Mouse (Mus musculus): ENCODE data around the gene Xaf1. TPM values are rescaled to one million over a fixed set of nuclear protein-coding genes. Genes with fewer than 3 reads are reported as not detected.

Gene Xaf1
- total and polyA plus RNA-seq, 2 experiments = 7.4 to 17.6 TPM

DNA sequence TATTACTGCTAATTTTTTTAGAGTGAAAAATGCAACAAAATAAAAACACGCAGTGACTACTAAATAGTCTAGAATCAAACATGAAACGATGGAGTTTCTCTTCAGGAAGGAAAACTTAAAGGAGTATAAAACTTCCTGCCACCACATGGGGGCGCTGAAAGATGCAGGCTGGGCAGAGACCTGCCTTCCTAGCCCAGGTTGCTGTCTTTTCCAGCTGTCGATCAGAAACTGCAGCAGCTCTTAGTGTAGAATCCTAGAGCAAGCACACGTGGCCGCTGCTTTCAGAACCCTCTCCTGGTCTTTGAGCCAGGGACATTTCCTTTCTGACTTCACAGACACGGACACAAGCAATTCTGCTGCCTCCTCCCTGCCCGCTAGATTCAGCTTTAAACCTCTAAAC lies 42.5 kb downstream of the Xaf1 start:
- Histone ChIP-seq H3K9ac (ENCODE audit: low read depth, low read length) (no peak overlapping the region), H3K27ac (replicated peaks; ENCODE audit: insufficient read depth, low read depth, low read length) (no peak overlapping the region), H3K79me2 (ENCODE audit: control insufficient read depth, insufficient read depth, low read length) (no peaks in the 10 kb centered on the region), H3K27me3 (ENCODE audit: control insufficient read depth, insufficient read depth, low read length) (no peaks in the 10 kb centered on the region), H3K36me3 (ENCODE audit: control insufficient read depth, insufficient read depth, low read length) (no peaks in the 10 kb centered on the region), H3K4me3 (ENCODE audit: insufficient read depth, low read depth, low read length) (no peak overlapping the region), H3K4me1 (ENCODE audit: control insufficient read depth, insufficient read depth, low read length) (0 out of 2 replicates have a peak, but pooled peaks cover 2% of the 10 kb centered on the region)
- TF ChIP-seq CTCF (IDR thresholded peaks at IDR 0.05; ENCODE audit: low read depth, low read length) = peak; percentile 66
- no peak for TF ChIP-seq POLR2A (IDR thresholded peaks at IDR 0.05; ENCODE audit: extremely low read depth, insufficient read depth, low read length)
- DNase-seq (ENCODE audit: extremely low read depth, low read depth, low spot score) = peak; percentile 22
- 33% methylated on average over 8 of the region's 8 CpGs for WGBS

DNA sequence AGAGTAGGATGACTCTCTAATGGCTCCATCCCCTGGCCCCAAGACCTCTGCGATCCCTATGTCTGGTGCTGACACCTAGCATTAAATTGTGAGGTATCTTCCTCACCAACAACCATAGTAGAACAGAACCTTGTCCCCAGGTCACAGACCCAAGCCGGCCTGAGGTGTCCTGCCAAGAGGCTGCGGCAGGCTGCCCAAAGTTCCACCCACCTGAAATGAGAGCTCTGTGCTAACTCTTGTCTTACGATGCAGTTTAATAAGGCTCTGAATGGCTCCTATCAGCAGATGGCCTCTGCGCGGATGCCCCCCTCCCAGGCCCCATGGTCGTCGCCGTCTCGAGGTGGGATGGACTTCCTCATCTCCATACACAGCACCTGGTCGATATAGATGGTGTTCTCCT lies 43.1 kb downstream of the Xaf1 start:
- Histone ChIP-seq H3K79me2 (ENCODE audit: control insufficient read depth, insufficient read depth, low read length) (no peaks in the 10 kb centered on the region), H3K27me3 (ENCODE audit: control insufficient read depth, insufficient read depth, low read length) (no peaks in the 10 kb centered on the region), H3K36me3 (ENCODE audit: control insufficient read depth, insufficient read depth, low read length) (no peaks in the 10 kb centered on the region), H3K9ac (ENCODE audit: low read depth, low read length) (no peak overlapping the region), H3K4me3 (ENCODE audit: insufficient read depth, low read depth, low read length) (no peak overlapping the region), H3K27ac (replicated peaks; ENCODE audit: insufficient read depth, low read depth, low read length) (no peak overlapping the region), H3K4me1 (ENCODE audit: control insufficient read depth, insufficient read depth, low read length) (0 out of 2 replicates have a peak, but pooled peaks cover 2% of the 10 kb centered on the region)
- WGBS = 85% methylated on average over 11 of the region's 11 CpGs
- no peak for DNase-seq (ENCODE audit: extremely low read depth, low read depth, low spot score)
- no peak for TF ChIP-seq CTCF (IDR thresholded peaks at IDR 0.05; ENCODE audit: low read depth, low read length)
- no peak for TF ChIP-seq POLR2A (IDR thresholded peaks at IDR 0.05; ENCODE audit: extremely low read depth, insufficient read depth, low read length)

DNA sequence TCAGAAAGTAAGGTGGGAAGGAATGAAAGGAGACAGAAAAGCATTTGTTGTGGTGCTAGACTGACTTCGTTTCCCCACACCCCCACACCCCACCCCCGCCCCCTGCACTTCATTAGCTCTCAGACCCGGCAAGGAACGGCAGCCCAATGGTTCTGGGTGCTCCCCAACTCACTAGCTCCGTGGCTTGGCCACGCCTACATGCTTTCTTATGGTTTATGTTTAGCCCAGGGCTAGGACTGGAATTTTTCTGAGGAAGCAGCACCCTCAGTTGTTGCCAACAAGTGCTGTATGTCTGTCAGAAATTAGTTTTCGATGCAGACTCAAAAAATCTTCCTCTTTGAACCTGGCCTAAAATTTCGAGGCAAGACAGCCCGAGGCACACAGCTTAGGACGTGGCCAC lies 47.1 kb downstream of the Xaf1 start:
- Histone ChIP-seq H3K9ac (ENCODE audit: low read depth, low read length) (no peak overlapping the region), H3K27ac (replicated peaks; ENCODE audit: insufficient read depth, low read depth, low read length) (no peak overlapping the region), H3K79me2 (ENCODE audit: control insufficient read depth, insufficient read depth, low read length) (no peaks in the 10 kb centered on the region), H3K4me1 (ENCODE audit: control insufficient read depth, insufficient read depth, low read length) (no peaks in the 10 kb centered on the region), H3K27me3 (ENCODE audit: control insufficient read depth, insufficient read depth, low read length) (no peaks in the 10 kb centered on the region), H3K36me3 (ENCODE audit: control insufficient read depth, insufficient read depth, low read length) (no peaks in the 10 kb centered on the region), H3K4me3 (ENCODE audit: insufficient read depth, low read depth, low read length) (no peak overlapping the region)
- TF ChIP-seq POLR2A (IDR thresholded peaks at IDR 0.05; ENCODE audit: extremely low read depth, insufficient read depth, low read length) (no peak), CTCF (IDR thresholded peaks at IDR 0.05; ENCODE audit: low read depth, low read length) (no peak)
- no peak for DNase-seq (ENCODE audit: extremely low read depth, low read depth, low spot score)
- WGBS = 60% methylated on average over 10 of the region's 10 CpGs

DNA sequence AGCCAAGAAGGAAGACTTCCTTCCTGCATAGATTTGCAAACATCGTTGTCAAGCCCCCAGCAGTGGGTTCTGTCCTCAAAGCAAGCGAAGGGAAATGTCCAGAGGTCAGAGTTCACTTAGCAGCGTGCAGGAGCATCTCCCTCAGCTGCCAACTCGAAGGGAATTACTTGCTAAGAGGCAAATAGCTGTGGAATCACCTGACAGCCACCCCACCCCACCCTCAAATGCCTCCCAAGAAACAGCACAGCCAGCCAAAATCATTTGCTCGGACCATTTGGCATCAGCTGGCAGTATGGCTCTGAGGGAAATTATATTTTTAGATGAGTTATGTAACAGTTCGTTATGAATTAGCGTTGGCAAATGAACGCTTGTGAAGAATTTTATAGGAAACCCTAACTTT lies 47.6 kb downstream of the Xaf1 start:
- Histone ChIP-seq H3K79me2 (ENCODE audit: control insufficient read depth, insufficient read depth, low read length) (no peaks in the 10 kb centered on the region), H3K27ac (replicated peaks; ENCODE audit: insufficient read depth, low read depth, low read length) (no peak overlapping the region), H3K9ac (ENCODE audit: low read depth, low read length) (no peak overlapping the region), H3K27me3 (ENCODE audit: control insufficient read depth, insufficient read depth, low read length) (no peaks in the 10 kb centered on the region), H3K4me1 (ENCODE audit: control insufficient read depth, insufficient read depth, low read length) (no peaks in the 10 kb centered on the region), H3K36me3 (ENCODE audit: control insufficient read depth, insufficient read depth, low read length) (no peaks in the 10 kb centered on the region), H3K4me3 (ENCODE audit: insufficient read depth, low read depth, low read length) (no peak overlapping the region)
- no peak for TF ChIP-seq CTCF (IDR thresholded peaks at IDR 0.05; ENCODE audit: low read depth, low read length)
- TF ChIP-seq POLR2A (IDR thresholded peaks at IDR 0.05; ENCODE audit: extremely low read depth, insufficient read depth, low read length) = no peak
- no peak for DNase-seq (ENCODE audit: extremely low read depth, low read depth, low spot score)
- WGBS = 49% methylated on average over 8 of the region's 8 CpGs

DNA sequence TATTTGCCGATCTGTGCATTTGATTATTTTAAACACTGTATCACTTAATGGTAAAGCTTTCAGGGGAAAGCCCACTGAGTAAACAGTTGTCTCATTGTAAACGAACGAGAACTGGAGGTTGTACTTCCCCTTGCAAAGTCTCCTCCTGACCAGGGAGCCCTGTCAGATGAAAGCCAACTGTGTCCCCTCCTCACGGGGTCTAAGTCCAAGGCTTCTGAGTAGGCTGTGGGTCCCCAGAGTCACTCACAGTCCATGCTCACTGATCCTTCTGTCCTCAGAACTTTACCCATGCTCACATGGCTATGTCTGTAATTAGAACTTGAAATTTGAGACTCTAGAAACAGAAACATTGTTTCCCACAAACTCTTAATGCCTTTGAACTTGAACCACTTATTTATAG lies 48.2 kb downstream of the Xaf1 start:
- no peaks in the 10 kb centered on the region for H3K4me1 ChIP-seq (ENCODE audit: control insufficient read depth, insufficient read depth, low read length)
- H3K27ac ChIP-seq (replicated peaks; ENCODE audit: insufficient read depth, low read depth, low read length) = no peak overlapping the region
- H3K36me3 ChIP-seq (ENCODE audit: control insufficient read depth, insufficient read depth, low read length) = no peaks in the 10 kb centered on the region
- H3K27me3 ChIP-seq (ENCODE audit: control insufficient read depth, insufficient read depth, low read length) = no peaks in the 10 kb centered on the region
- no peak overlapping the region for H3K4me3 ChIP-seq (ENCODE audit: insufficient read depth, low read depth, low read length)
- 63% methylated on average over 4 of the region's 4 CpGs for WGBS
- no peak for TF ChIP-seq CTCF (IDR thresholded peaks at IDR 0.05; ENCODE audit: low read depth, low read length)
- no peak for TF ChIP-seq POLR2A (IDR thresholded peaks at IDR 0.05; ENCODE audit: extremely low read depth, insufficient read depth, low read length)
- H3K9ac ChIP-seq (ENCODE audit: low read depth, low read length) = no peak overlapping the region
- no peaks in the 10 kb centered on the region for H3K79me2 ChIP-seq (ENCODE audit: control insufficient read depth, insufficient read depth, low read length)
- no peak for DNase-seq (ENCODE audit: extremely low read depth, low read depth, low spot score)

DNA sequence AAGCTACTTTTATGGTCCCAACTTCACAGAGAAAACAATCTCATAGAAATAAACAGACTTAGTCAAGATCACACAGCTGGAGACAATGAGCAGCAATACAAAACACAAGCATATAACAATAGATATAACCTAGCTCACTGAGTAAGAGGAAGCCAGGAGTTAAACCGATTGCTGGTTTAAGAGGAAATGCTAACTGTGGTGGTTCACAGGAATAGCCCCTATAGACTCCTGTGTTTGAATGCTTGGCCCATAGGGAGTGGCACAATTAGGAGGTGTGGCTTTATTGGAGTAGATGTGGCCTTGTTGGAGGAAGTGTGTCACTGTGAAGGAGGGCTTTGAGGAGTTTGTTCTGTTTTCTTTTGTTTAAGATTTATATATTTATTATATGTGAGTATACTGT lies 50.8 kb downstream of the Xaf1 start:
- no peak for TF ChIP-seq POLR2A (IDR thresholded peaks at IDR 0.05; ENCODE audit: extremely low read depth, insufficient read depth, low read length)
- no peak for TF ChIP-seq CTCF (IDR thresholded peaks at IDR 0.05; ENCODE audit: low read depth, low read length)

More for the DNA sequence above, 50.8 kb downstream of the Xaf1 start:
- no peak for DNase-seq (ENCODE audit: extremely low read depth, low read depth, low spot score)
- H3K79me2 ChIP-seq (ENCODE audit: control insufficient read depth, insufficient read depth, low read length) = no peaks in the 10 kb centered on the region
- H3K27ac ChIP-seq (replicated peaks; ENCODE audit: insufficient read depth, low read depth, low read length) = no peak overlapping the region
- 95% methylated on average over 1 of the region's 1 CpGs for WGBS
- no peaks in the 10 kb centered on the region for H3K4me1 ChIP-seq (ENCODE audit: control insufficient read depth, insufficient read depth, low read length)
- H3K9ac ChIP-seq (ENCODE audit: low read depth, low read length) = no peak overlapping the region
- H3K4me3 ChIP-seq (ENCODE audit: insufficient read depth, low read depth, low read length) = no peak overlapping the region
- H3K36me3 ChIP-seq (ENCODE audit: control insufficient read depth, insufficient read depth, low read length) = no peaks in the 10 kb centered on the region
- H3K27me3 ChIP-seq (ENCODE audit: control insufficient read depth, insufficient read depth, low read length) = no peaks in the 10 kb centered on the region
